Mouse (Mus musculus) forelimb bud, embryonic 11.5 days (tissue): ENCODE measurements around the gene Ntn5.

Experiments
- DNase-seq: peaks from one replicate; pipeline ENCODE4 v3.0.0-alpha.2; 2012; ENCODE audit warnings: low read depth, low spot score

Gene Ntn5

DNA sequence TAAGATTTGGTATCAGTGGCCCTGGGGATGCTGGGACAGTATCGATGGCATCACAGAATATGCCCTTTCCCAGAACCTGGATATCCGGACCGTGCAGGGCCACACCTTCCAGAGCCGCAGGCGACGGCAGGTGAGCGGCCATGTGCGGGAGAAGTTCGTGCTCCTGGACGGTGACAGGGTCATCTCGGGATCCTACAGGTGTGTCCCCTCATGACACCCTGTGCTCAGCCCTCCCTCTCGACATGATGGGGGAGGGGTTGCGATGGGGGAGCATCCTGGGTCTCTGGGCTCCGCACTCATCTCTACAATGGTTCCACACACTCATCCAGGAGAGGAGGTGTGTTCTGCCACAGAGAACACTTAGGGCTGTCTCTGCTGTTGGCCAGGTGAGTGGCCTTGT is 40.0 kb downstream of the Ntn5 start:
- DNase-seq = no peak

- no peak for DNase-seq
Observed at GRCm38 (mm10) chr7:45725151-45725550, 41.3 kb downstream of the Ntn5 start.

GRCm38 (mm10) chr7:45725713-45726112 is 41.9 kb downstream of the Ntn5 start, which contains the start of gene Spaca4:
TSS of gene Spaca4 (minus strand) at chr7:45725813.
- DNase-seq = no peak

DNA sequence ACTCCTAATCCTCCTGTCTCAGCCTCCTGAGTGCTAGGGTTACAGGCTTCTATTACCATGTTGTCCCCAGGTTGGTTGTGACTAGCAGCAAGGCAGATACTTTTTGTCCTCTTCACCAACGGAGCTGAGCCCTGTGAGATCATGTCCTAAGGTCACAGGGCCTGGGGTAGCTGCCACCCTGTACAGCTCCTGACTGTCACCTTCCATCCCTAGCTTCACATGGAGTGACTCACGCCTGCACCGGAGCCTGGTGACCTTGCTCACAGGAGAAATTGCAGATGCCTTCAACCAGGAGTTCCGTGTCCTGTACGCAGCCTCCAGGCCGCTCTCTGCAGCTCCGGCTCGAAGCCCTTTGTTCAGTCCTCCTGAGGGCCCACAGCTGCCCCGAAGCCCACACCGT is 42.6 kb downstream of the Ntn5 start:
- no peak for DNase-seq

DNA sequence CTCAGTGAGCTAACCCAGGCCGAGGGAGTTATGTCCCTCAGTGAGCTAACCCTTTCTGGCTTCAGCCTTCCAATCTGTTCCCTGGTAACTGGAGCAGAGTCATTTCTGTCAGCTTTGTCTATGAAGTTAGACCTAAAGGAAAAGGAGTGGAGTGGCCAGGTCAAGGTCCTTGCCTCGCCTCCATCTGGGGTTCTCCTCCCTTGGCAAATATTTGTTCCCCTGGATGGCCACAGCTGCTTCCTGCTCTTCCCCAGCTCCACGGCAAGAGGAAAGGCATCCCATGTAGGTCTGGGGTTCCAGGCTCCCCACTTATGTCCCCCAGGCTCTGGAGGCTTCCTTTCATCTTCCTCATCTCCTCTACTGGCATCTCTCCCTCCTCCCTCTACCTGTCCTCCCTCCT is 43.8 kb downstream of the Ntn5 start:
- DNase-seq = no peak

DNA sequence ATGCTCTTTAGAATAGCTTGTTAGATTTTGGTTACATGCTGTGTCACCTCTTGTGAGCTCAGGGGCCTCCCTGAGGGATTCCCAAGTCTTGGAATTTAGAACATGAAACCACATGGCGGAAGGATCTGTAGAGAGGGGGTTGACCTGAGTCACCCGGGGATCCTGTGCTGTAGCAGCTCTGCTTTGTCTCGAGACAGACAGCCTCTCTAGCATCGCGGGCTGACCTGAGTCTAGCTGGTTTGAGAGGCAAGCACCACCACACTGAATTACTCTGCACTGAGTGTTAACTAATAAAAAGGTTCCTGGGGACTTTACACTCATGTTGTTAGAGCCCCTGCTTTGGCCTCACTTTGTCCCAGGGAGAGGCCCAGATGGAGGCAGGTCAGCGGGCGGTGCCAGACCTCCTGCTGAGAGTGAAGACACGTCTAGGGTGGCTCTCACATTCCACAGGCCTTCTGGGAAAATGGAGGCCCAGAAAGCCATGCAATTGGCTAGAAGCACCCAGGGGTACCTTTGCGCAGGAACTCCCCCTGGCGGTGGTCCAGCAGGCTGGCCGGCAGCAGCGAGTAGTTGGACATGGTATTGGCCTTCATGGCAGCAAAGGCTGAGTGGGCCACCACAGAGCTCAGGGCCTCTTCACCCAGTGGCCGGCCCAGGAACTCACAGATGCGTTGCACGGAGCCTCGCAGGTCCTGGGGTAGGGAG is 47.1 kb downstream of the Ntn5 start:
- peak; percentile 70 for DNase-seq

DNA sequence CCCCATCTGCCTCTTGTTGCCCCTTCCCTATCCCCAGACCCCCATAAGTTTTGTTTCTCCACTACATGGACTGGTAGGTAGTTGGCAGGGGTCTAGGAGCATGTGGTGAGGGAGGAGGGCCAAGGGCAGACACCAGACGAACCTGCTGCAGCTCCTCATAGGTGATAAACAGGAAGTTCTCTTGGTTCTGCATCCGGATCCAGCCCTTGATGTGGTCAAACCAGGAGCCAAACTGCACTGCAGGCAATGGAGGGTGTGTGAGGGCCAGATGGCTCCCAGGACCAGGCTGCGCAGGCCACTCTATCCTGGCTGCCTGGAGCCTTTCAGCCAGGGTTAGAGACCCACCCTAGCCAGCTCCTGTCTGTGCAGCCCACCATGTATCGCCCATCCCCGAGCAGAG is 49.7 kb downstream of the Ntn5 start:
- DNase-seq = no peak

DNA sequence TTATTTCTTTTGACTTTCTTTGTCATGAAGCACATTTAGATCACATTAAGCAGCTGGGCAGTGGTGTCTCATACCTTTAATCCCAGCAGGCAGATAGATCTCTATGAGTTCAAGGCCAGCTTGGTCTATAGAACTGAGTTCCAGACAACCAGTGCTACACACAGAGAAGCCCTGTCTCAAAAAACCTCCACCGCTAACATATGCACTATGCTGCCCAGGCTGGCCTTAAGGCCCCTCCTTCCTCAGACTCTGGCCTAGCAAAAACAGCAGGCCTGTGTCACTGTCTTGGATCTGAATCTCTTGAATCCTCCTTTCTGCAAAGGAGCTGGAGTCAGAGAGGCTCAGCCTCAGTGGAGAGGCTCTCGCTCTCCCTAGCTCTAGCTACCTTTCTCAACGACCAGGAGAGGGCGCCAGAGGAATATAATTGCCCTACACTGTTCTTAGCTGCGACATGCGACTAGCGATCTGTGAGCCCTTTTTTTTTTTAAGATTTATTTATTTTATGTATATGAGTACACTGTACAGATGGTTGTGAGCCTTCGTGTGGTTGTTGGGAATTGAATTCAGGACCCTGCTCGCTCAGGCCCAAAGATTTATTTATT is 55.4 kb downstream of the Ntn5 start:
- DNase-seq = peak; percentile 90

DNA sequence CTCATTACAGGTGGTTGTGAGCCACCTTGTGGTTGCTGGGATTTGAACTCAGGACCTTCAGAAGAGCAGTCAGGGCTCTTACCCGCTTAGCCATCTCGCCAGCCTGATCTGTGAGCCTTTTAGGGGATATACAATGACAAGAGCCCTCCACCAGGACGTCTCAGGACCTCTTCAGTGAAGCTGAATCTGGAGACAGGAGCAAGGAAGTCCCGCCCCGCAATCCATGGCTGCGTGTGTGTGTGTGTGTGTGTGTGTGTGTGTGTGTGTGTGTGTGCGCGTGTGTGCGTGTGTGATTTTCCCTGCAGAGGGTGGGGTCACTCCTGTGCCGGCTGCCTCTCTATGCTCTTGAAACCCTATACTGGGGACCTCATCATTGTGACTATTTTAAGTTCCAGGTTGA is 56.0 kb downstream of the Ntn5 start:
- no peak for DNase-seq

DNA sequence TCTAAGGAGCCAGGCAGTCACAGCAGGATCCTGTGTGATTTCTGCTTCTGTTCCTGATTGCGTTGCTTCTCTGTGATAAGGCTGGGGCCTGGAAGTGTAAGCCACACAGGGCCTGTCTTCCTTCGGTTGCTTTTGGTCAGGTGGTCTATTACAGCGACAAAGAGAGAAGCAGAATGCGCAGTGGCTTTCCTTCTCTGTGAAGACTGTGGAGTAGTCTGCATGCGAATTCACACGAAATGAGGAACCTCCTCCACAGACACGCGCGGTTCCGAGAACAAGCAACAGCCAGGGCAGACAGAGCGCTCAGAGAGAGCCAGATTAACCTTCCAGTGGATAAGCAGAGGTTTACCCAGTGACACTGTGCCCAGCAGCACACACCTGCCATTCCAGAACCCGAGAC is 57.5 kb downstream of the Ntn5 start:
- no peak for DNase-seq

GRCm38 (mm10) chr7:45741777-45742176 is 58.0 kb downstream of the Ntn5 start:
- DNase-seq = no peak

DNA sequence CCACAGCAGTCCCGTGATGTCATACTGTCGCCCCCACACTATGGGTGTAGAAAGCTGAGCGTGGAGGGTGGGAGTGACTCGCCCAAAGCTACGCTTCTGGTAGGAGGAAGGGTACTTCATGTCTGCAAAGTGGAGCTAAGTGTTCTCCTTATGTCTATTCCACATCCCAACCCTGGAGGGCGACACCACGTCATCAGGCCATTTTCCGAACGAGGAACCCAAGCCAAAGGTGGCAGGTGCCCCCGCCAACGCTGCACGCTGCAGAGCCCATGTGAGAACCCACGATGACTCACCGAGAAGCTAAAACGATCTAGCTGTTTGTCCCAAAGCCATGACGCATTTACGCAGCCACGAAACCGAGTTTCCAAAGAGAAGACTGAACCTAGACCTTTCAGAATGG is 58.5 kb downstream of the Ntn5 start:
- no peak for DNase-seq
